Mouse (Mus musculus): ENCODE results near the gene Mcts1.

Gene Mcts1

DNA sequence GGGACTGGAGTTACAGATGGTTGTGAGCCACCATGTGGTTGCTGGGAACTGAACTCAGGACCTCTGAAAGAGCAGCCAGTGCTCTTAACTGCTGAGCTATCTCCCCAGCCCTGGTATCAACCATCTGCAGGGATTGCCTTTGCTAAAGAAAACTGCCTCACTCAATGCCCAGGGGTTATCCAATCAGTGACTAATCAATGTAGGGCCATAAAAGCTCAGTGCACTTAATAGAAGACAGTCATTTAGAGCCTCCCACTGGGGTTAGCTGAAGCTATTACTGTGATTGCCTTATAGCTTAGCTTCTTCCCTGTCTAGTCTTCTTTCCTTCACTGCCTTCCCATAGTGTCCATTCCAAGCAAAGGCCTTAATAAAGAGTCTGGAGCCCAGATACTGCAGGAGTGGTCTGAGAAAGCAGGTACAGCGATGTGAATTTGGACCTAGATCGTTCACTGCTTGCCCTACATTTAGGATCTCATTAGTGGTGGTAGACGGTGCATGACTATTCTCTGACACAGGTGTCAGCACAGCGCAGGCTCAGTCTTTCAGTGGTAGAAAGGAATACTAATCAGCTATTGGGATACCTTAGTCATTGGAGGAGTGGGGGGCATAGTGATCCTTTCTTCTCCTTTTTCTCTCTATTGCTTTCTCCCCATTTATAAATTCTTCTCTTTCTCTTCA is 56.0 kb downstream of the Mcts1 start:
- no peak for DNase-seq (ENCODE audit: low spot score)

All from ovary, postnatal 36 days (tissue).